Mouse (Mus musculus): ENCODE measurements around the gene Meox1. TPM values are rescaled to one million over a fixed set of nuclear protein-coding genes. Genes with fewer than 3 reads are reported as not detected.

The Meox1 gene
- total RNA-seq, 1 experiment from 2014 or later, result not detected

DNA sequence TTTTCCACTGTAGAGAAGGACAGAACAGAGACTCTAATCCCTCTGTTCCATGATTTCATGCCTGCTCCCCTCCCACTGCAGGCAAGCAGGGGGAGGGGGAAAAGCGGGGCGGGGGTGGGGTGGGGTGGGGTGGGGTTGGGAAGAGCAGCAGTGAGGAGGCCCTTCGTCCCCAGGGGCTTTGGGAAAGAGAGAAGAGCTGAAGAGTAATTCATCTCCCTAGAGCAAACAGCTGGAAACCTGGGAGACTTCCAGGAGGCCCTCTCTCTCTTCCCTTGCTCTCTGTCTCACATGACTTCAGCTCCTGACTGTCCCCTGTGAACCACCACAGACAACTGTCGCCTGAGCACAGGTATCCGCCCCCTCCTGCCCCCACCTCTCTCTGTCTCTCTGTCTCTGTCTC, 35.4 kb downstream of the Meox1 start:
- no peak for ATAC-seq (replicated peaks; ENCODE audit: low read depth, poor library complexity, severe bottlenecking)

GRCm38 (mm10) chr11:101855950-101856712, 38.0 kb downstream of the Meox1 start:
- ATAC-seq (replicated peaks; ENCODE audit: low read depth, poor library complexity, severe bottlenecking), result no peak

DNA sequence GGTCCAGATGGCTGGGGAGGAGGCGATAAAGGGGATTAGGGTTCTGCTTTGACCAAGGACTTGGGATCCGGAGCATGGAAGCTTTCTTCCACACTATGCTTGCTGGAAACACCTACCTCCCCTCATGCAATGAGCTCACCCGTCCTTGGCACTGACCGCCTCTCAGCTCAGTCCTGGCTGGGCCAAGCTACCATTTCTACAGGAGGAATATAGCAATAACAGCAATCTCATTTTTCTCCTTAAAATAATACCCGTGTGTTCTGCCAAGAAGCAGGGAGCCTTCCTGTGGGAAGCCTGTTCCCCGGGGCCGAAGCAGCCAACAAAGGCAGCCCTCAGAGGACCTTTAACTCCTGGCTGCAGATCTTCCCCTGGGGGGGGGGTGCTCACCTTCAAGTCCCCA, 43.1 kb downstream of the Meox1 start:
- no peak for ATAC-seq (replicated peaks; ENCODE audit: low read depth, poor library complexity, severe bottlenecking)

- no peak for ATAC-seq (replicated peaks; ENCODE audit: low read depth, poor library complexity, severe bottlenecking)
These were observed 44.9 kb downstream of the Meox1 start for GRCm38 (mm10) chr11:101849286-101849685.

DNA sequence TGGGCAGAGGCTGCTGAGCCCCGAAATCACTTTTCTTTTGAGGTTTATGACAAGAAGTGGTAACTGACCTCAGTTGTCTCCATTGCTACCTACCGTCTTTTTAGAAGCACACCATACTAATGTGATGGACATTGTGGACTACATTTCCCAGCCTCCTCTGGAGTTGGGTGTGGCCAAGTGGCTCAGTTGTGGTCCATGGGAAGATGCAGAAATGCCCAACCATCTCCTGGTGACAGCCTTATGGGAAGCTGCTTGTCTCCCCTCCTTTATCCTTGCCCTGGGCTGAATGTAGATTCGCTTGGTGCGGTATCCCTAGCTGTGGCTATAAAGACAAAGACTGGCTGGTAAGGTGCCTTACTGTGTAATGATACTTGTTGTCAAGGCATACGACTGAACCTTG, 46.7 kb downstream of the Meox1 start:
- ATAC-seq (replicated peaks; ENCODE audit: low read depth, poor library complexity, severe bottlenecking), result no peak

DNA sequence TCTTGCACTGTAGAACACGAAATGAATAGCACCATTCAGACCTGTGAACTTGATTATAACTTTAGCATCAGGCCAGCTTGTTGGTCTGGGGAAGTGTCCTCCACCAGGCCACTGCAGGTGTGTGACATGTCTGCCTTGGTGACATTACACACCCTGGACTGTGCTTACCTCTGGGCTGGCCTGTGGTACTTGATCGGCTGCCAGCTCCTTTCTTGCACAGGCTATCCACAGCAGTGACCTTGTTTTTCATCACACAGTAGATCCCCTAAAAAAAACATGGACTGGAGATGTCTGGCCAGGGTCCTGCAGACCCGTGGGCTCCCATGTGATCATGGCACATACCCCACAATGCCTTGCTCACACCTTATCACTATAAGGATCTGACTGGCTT, 51.4 kb downstream of the Meox1 start:
- no peak for ATAC-seq (replicated peaks; ENCODE audit: low read depth, poor library complexity, severe bottlenecking)

DNA sequence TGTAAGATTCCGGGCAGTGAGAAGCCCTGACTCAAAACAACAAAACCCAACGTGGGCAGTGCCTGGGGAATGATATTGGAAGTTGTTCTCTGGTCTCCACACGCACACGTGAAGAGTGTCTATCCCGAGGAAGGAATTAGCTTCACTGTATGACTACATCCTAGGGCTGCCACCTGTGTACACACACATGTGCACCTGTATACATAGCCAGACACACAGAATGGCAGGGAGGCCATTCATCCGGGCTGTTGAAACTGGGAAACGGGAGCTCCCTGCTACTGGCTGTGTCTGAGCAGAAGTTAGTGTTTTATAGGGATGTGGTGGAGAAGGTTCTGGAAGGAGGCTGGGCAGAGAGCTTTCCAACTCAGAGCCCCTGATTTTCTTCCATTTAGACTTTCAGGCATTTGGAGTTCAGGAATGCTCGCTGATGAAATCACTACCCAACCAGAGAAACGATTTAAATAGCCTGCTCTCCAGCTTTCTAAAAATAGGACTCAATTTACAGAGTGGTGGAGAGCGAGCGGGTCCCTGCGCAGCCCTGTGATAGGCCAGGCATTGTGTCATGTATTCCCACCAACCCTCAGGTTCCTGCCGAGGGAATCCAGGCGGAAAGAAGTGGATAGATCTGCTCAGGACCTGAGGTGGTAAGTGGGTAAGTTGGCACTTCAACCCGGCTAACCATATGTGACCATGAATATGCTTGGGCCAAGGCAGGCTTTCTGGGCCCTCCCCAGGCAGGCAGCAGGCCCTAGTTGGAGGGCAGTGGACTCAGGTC, 52.0 kb downstream of the Meox1 start:
- no peak for ATAC-seq (replicated peaks; ENCODE audit: low read depth, poor library complexity, severe bottlenecking)

- no peak for ATAC-seq (replicated peaks; ENCODE audit: low read depth, poor library complexity, severe bottlenecking)
These were observed 53.8 kb downstream of the Meox1 start for GRCm38 (mm10) chr11:101840405-101840804.

DNA sequence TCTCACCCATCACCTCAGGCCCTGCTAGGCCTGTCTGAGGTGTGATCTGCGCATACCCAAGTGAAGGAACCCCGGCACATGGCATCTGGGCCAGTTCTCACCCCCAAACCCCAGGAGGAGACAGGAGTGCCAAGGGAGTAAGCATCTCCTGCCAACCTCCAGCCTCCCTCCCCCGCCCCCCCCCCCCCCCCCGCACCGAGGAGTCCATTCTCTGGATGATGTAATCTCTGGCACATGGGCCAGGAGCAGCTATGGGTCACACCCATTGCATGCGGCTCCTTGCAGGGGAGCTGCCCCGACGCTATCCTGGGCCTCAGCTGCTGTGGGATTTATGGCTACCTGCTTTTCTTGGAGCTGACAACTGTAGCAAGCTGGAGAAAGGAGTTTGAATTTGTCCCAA, 54.7 kb downstream of the Meox1 start:
- no peak for ATAC-seq (replicated peaks; ENCODE audit: low read depth, poor library complexity, severe bottlenecking)

- no peak for ATAC-seq (replicated peaks; ENCODE audit: low read depth, poor library complexity, severe bottlenecking)
These were observed 62.2 kb downstream of the Meox1 start for GRCm38 (mm10) chr11:101832001-101832400.

DNA sequence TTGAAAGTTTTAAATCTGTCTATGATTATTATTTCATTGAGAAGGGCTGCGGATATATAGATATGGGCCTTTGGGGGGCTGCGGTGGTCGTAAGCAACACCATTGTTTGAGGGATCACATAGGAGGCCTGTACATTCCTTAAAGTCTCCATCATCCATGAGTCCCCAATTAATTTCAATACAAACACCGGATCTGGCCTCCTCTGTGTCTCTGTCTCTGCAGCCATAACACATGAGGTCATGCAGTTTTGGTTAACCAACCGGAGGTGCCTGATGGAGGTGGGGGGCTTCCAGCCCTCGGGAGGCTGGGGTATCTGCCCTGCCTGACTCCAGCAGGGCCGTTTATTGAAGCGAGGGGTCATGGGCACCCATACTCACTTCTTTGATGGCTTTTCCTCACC, 63.6 kb downstream of the Meox1 start:
- no peak for ATAC-seq (replicated peaks; ENCODE audit: low read depth, poor library complexity, severe bottlenecking)

GRCm38 (mm10) chr11:101830112-101830511, 64.1 kb downstream of the Meox1 start:
- ATAC-seq (replicated peaks; ENCODE audit: low read depth, poor library complexity, severe bottlenecking), result no peak

DNA sequence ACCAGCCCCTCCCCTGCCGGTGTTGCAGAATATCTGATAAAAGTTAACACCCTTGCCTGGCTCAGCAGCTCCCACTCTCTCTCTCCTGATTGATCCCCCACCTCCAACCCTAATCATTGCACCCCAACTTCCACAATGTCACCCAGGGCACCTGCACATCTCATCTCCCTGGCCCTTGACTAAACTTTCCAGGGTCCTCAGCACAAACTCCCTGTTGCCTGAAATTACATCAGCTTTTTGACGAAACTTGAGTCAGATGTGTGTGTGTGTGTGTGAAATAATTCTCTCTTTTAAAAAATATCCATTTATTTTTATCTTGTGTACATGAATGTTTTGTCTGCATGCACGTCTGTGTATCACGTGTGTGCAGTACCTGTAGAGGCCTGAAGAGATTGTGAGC, 65.5 kb downstream of the Meox1 start:
- ATAC-seq (replicated peaks; ENCODE audit: low read depth, poor library complexity, severe bottlenecking), result no peak

Other genes with a start within 250 kb of the Meox1 start
- gene Arl4d, start 228.8 kb downstream of the Meox1 start, total RNA-seq (2017), result 0.53 and 1.5 TPM in 2 replicates
- 24.9 and 46.5 TPM in 2 replicates for gene Dhx8, start 161.5 kb downstream of the Meox1 start, total RNA-seq (2017)
- gene Etv4, start 109.0 kb downstream of the Meox1 start, total RNA-seq (2017), result not detected in 2 replicates
- not detected in 2 replicates for gene Sost, start 72.6 kb upstream of the Meox1 start, total RNA-seq (2017)
- not detected in 2 replicates for gene Cfap97d1, start 89.9 kb upstream of the Meox1 start, total RNA-seq (2017)
- gene Dusp3, start 92.6 kb upstream of the Meox1 start, total RNA-seq (2017), result 2.0 and 6.6 TPM in 2 replicates
- gene Mpp3, start 134.1 kb upstream of the Meox1 start, total RNA-seq (2017), result not detected in 2 replicates
- gene Cd300lg, start 147.1 kb upstream of the Meox1 start, total RNA-seq (2017), result 0.10 and 0.78 TPM in 2 replicates
- gene Mpp2, start 194.1 kb upstream of the Meox1 start, total RNA-seq (2017), result 0.50 and 0.58 TPM in 2 replicates
- not detected in 2 replicates for gene Ppy, start 206.9 kb upstream of the Meox1 start, total RNA-seq (2017)
- gene Pyy, start 213.5 kb upstream of the Meox1 start, total RNA-seq (2017), result not detected in 2 replicates

Data from common myeloid progenitor, adult 5-6 weeks (primary cell).